Mouse (Mus musculus) bone marrow, adult 2 months (tissue): ENCODE data around the gene Hoxc12. TPM values are rescaled to one million over a fixed set of nuclear protein-coding genes. Genes with fewer than 3 reads are reported as not detected.

Experiments
- H3K27ac ChIP-seq: fragments of 200-500 bp; 2 replicates; pipeline ENCODE4 v1.5.1; 2012; ENCODE audit warnings: low read depth, mild to moderate bottlenecking, control low read depth, inconsistent platforms, low read length; ENCODE audit not compliant: control insufficient read depth, poor library complexity, insufficient read depth
- H3K4me1 ChIP-seq: fragments of 200-500 bp; 2 replicates; pipeline ENCODE4 v1.6.1; 2011; ENCODE audit warnings: low read length; ENCODE audit not compliant: control insufficient read depth, insufficient read depth
- H3K4me3 ChIP-seq: fragments of 200-500 bp; replicated peaks from 2 replicates; pipeline ENCODE3; 2011; ENCODE audit warnings: mild to moderate bottlenecking, low read depth, low read length, control low read depth; ENCODE audit not compliant: control insufficient read depth
- CTCF ChIP-seq: fragments of 200-500 bp; IDR thresholded peaks from 2 replicates; pipeline ENCODE4 v1.5.1; 2011; ENCODE audit warnings: low read length, control low read depth; ENCODE audit not compliant: control insufficient read depth, insufficient read depth
- POLR2A ChIP-seq: fragments of 200-500 bp; IDR thresholded peaks from 2 replicates; pipeline ENCODE4 v1.6.1; 2011; ENCODE audit warnings: low read depth, mild to moderate bottlenecking, control low read depth, low read length, borderline replicate concordance; ENCODE audit not compliant: control insufficient read depth
- WGBS: fragments of 180-500 bp; shearing (Covaris S2); methylation state at CpG from one replicate; pipeline ENCODE4 v1.1.7; 2018; 5-methylcytosine and 5-hydroxymethylcytosine counted together
- polyA plus RNA-seq: library from polyadenylated mRNA; stranded (reverse); fragments of >200 nt; gene quantifications from 2 replicates; pipeline ENCODE4 v1.2.4, GENCODE M21; 2011; ENCODE audit warnings: low replicate concordance; ENCODE audit not compliant: missing spikeins, insufficient read depth, insufficient read length

The Hoxc12 gene
- polyA plus RNA-seq, 1 experiment: not detected

GRCm38 (mm10) chr15:102955833-102956640 lies 19.5 kb downstream of the Hoxc12 start:
- no peaks in the 10 kb centered on the region for H3K4me1 ChIP-seq

GRCm38 (mm10) chr15:102956906-102957305 lies 20.3 kb downstream of the Hoxc12 start:
- WGBS: 10% methylated on average over 12 of the region's 12 CpGs
- Histone ChIP-seq H3K4me3 (no peak overlapping the region), H3K27ac (no peak overlapping the region), H3K4me1 (no peaks in the 10 kb centered on the region)
- TF ChIP-seq POLR2A (no peak), CTCF (no peak)

More at GRCm38 (mm10) chr15:102955833-102956640, 19.5 kb downstream of the Hoxc12 start:
- Histone ChIP-seq H3K4me3 (no peak overlapping the region), H3K27ac (no peak overlapping the region)
- WGBS: 3% methylated on average over 40 of the region's 40 CpGs
- TF ChIP-seq POLR2A (no peak), CTCF (no peak)

GRCm38 (mm10) chr15:102959663-102960191 lies 23.2 kb downstream of the Hoxc12 start:
- H3K4me1 ChIP-seq: no peaks in the 10 kb centered on the region
- 6% methylated on average over 13 of the region's 13 CpGs for WGBS
- TF ChIP-seq CTCF (no peak), POLR2A (no peak)
- no peak overlapping the region for H3K4me3 ChIP-seq
- no peak overlapping the region for H3K27ac ChIP-seq

GRCm38 (mm10) chr15:102961728-102962127 lies 25.2 kb downstream of the Hoxc12 start:
- Histone ChIP-seq H3K4me3 (no peak overlapping the region), H3K4me1 (no peaks in the 10 kb centered on the region), H3K27ac (no peak overlapping the region)
- TF ChIP-seq CTCF: no peak
- no peak for TF ChIP-seq POLR2A
- 6% methylated on average over 6 of the region's 6 CpGs for WGBS

- no peaks in the 10 kb centered on the region for H3K4me1 ChIP-seq
- H3K4me3 ChIP-seq: no peak overlapping the region
- WGBS: 14% methylated on average over 13 of the region's 13 CpGs
- TF ChIP-seq CTCF (no peak), POLR2A (no peak)
- H3K27ac ChIP-seq: no peak overlapping the region
Measured at GRCm38 (mm10) chr15:102962492-102962891, 25.9 kb downstream of the Hoxc12 start.

GRCm38 (mm10) chr15:102963259-102963658 lies 26.7 kb downstream of the Hoxc12 start:
- no peak overlapping the region for H3K27ac ChIP-seq
- WGBS: 12% methylated on average over 8 of the region's 8 CpGs
- TF ChIP-seq CTCF (no peak), POLR2A (no peak)
- no peaks in the 10 kb centered on the region for H3K4me1 ChIP-seq
- H3K4me3 ChIP-seq: no peak overlapping the region

GRCm38 (mm10) chr15:102963671-102964640 lies 27.4 kb downstream of the Hoxc12 start:
- no peak overlapping the region for H3K4me3 ChIP-seq
- no peaks in the 10 kb centered on the region for H3K4me1 ChIP-seq
- 4% methylated on average over 28 of the region's 28 CpGs for WGBS
- TF ChIP-seq POLR2A (no peak), CTCF (no peak)
- no peak overlapping the region for H3K27ac ChIP-seq
